In the genomic region with DNA sequence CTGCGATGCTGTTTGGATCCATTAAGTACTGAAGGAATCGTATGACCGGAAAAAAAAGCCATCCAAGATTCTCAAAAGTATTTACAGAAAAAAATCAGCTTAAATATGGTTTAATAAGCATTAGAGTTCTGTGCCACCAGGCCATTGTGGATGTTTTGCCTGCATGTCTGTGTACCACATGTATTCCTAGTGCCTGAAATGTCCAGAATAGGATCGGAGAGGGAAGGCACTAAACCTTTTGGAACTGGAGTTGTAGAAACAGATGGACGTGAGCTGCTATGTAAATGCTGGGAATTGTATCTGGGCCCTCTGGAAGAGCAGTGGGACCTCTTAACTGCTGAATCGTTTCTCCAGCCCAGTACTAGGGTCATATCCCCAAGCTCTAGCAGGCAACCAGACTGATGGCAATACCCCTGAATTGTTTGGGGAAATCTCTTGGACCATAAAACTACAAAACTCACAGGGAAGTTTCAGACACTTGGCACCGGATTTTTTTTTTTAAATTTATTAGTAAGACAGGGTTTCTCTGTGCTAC, we compare ENCODE assay signal across 8 mouse cellular contexts.
DNase-seq lines count a peak whose midpoint lies in the region; ATAC-seq and TF ChIP-seq lines count a peak whose summit lies in the region.

No protein-coding gene starts in this region.

- H3K9me3 ChIP-seq in forebrain, postnatal 0 days (ENCODE audit: low read length): no peaks in the 10 kb centered on the region

- H3K4me1 ChIP-seq in forebrain, postnatal 0 days (ENCODE audit: insufficient read depth): no peaks in the 10 kb centered on the region

- peak overlapping the region; percentile 54 for H3K9ac ChIP-seq in forebrain, postnatal 0 days

- peak overlapping the region; percentile 47 for H3K4me3 ChIP-seq in forebrain, postnatal 0 days (ENCODE audit: low read depth, low read length)
- H3K4me3 ChIP-seq in macrophage (ENCODE audit: inconsistent target): peak overlapping the region; percentile 51

- peaks cover 12% of the 10 kb centered on the region; the same call in 1 of the 2 replicates for H3K79me2 ChIP-seq in macrophage (ENCODE audit: inconsistent target)

- no peak for TF ChIP-seq CTCF in forebrain, postnatal 0 days (IDR thresholded peaks at IDR 0.05; ENCODE audit: low read depth)

- 41% methylated on average over 7 of the region's 7 CpGs for WGBS in forebrain, postnatal 0 days
- 56% methylated on average over 6 of the region's 7 CpGs for WGBS in macrophage (ENCODE audit: missing documents)

- DNase-seq in frontal cortex, postnatal 14 days (ENCODE audit: low spot score in 2 of 2): no peak
- no peak for DNase-seq in forebrain, postnatal 0 days
- no peak for DNase-seq in adipocyte (ENCODE audit: low spot score)
- DNase-seq in retina, embryonic 14.5 days (ENCODE audit: low spot score): no peak
- no peak for DNase-seq in left cerebral cortex, adult 9 months (ENCODE audit: low spot score in 2 of 2)

- H3K36me3 ChIP-seq in forebrain, postnatal 0 days (ENCODE audit: insufficient read depth): no peaks in the 10 kb centered on the region
- H3K36me3 ChIP-seq in macrophage (ENCODE audit: inconsistent target): no peaks in the 10 kb centered on the region

- peak overlapping the region; percentile 86 for H3K27ac ChIP-seq in forebrain, postnatal 0 days (ENCODE audit: low read depth, low read length)
- H3K27ac ChIP-seq in macrophage: no peak overlapping the region

- no peaks in the 10 kb centered on the region for H3K27me3 ChIP-seq in forebrain, postnatal 0 days (ENCODE audit: insufficient read depth, low read length)

- peak overlapping the region; percentile 51 for H3K4me2 ChIP-seq in forebrain, postnatal 0 days (ENCODE audit: low read depth)

- peak; percentile 62 for ATAC-seq in frontal cortex, adult (ENCODE audit: low TSS enrichment)
- ATAC-seq in CD4-positive, CD25-positive, alpha-beta regulatory T cell, adult 4 months: peak; percentile 21
- peak; percentile 46 for ATAC-seq in forebrain, postnatal 0 days
